In the genomic region with DNA sequence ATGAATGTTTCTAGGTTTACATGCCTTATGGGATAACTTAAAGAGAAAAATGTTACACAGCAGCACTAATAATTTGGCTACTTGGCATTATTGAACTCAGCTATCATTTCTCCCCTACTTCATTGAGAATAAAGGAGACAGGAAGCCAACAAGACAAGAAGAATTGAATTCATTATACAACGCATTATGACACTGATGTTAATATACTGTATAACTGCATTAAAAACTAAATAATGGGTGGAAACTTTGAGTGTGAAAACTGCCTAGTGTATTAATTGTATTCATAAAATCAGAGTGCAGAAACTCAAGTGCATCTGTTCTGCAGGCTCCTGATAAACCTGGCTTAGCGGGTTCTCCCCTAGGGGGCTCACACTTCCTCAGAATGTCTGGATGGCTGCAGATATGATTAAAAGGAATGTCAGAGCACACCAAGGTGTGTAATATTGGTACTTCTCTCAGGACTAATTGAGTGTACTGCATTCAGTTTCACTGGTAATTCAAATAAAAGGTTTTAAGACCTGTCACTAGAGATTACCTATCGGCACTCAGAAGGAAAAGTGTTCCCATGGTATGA, we compare ENCODE assay signal across 29 mouse cellular contexts.
DNase-seq lines count a peak whose midpoint lies in the region; ATAC-seq lines count a peak whose summit lies in the region.
"Had no signal": no experiment of that assay in that cellular context is flagged by ENCODE, and none has a peak within 500 bp of the region (broad histone marks: within the 10 kb centered on the region; RNA-seq: fewer than 3 reads in every experiment).

No protein-coding gene starts in this region.

- no peaks in the 10 kb centered on the region for H3K4me1 ChIP-seq in hindbrain, embryonic 14.5 days (replicated peaks; ENCODE audit: control insufficient read depth, insufficient read depth, low read length)
- no peaks in the 10 kb centered on the region for H3K4me1 ChIP-seq in hindbrain, embryonic 10.5 days (replicated peaks)
- no peaks in the 10 kb centered on the region for H3K4me1 ChIP-seq in midbrain, embryonic 14.5 days (ENCODE audit: control insufficient read depth, insufficient read depth, low read length)
- no peaks in the 10 kb centered on the region for H3K4me1 ChIP-seq in midbrain, embryonic 10.5 days
- H3K4me1 ChIP-seq in hindbrain, embryonic 16.5 days (ENCODE audit: control insufficient read depth, insufficient read depth, low read depth, low read length): no peaks in the 10 kb centered on the region
- H3K4me1 ChIP-seq in neural tube, embryonic 15.5 days: no peaks in the 10 kb centered on the region
- H3K4me1 ChIP-seq: heart, embryonic 13.5 days; intestine, embryonic 15.5 days; neural tube, embryonic 12.5 days had no signal

- H3K4me3 ChIP-seq in hindbrain, embryonic 14.5 days (replicated peaks; ENCODE audit: low read length): no peak overlapping the region
- H3K4me3 ChIP-seq in hindbrain, embryonic 10.5 days: no peak overlapping the region
- no peak overlapping the region for H3K4me3 ChIP-seq in midbrain, embryonic 14.5 days (replicated peaks; ENCODE audit: low read depth, low read length)
- no peak overlapping the region for H3K4me3 ChIP-seq in midbrain, embryonic 10.5 days
- H3K4me3 ChIP-seq in hindbrain, embryonic 16.5 days (ENCODE audit: low read length): no peak overlapping the region
- no peak overlapping the region for H3K4me3 ChIP-seq in neural tube, embryonic 15.5 days (replicated peaks)
- H3K4me3 ChIP-seq: erythroblast, embryonic 14.5 days; heart, embryonic 13.5 days; intestine, embryonic 15.5 days; neural tube, embryonic 12.5 days had no signal

- H3K9ac ChIP-seq in hindbrain, embryonic 14.5 days: no peak overlapping the region
- no peak overlapping the region for H3K9ac ChIP-seq in midbrain, embryonic 14.5 days (replicated peaks; ENCODE audit: low read length)
- no peak overlapping the region for H3K9ac ChIP-seq in hindbrain, embryonic 16.5 days (ENCODE audit: low read depth, low read length)
- no peak overlapping the region for H3K9ac ChIP-seq in neural tube, embryonic 15.5 days (replicated peaks)
- H3K9ac ChIP-seq: heart, embryonic 13.5 days; intestine, embryonic 15.5 days; liver, embryonic 14.5 days; neural tube, embryonic 12.5 days had no signal

- no peaks in the 10 kb centered on the region for H3K9me3 ChIP-seq in hindbrain, embryonic 14.5 days (ENCODE audit: control insufficient read depth, low read length)
- no peaks in the 10 kb centered on the region for H3K9me3 ChIP-seq in hindbrain, embryonic 10.5 days
- no peaks in the 10 kb centered on the region for H3K9me3 ChIP-seq in midbrain, embryonic 14.5 days (ENCODE audit: control insufficient read depth, low read length)
- H3K9me3 ChIP-seq in midbrain, embryonic 10.5 days (replicated peaks): no peaks in the 10 kb centered on the region
- H3K9me3 ChIP-seq in hindbrain, embryonic 16.5 days (ENCODE audit: control insufficient read depth, low read length): no peaks in the 10 kb centered on the region
- H3K9me3 ChIP-seq in neural tube, embryonic 15.5 days (replicated peaks): no peaks in the 10 kb centered on the region
- H3K9me3 ChIP-seq: heart, embryonic 13.5 days; intestine, embryonic 15.5 days; neural tube, embryonic 12.5 days had no signal

- WGBS in hindbrain, embryonic 14.5 days: 79% methylated on average over 3 of the region's 3 CpGs
- 94% methylated on average over 3 of the region's 3 CpGs for WGBS in hindbrain, embryonic 10.5 days
- WGBS in midbrain, embryonic 14.5 days: 73% methylated on average over 3 of the region's 3 CpGs
- 85% methylated on average over 3 of the region's 3 CpGs for whole genome bisulfite sequencing in midbrain, embryonic 10.5 days
- 74% methylated on average over 3 of the region's 3 CpGs for WGBS in hindbrain, embryonic 16.5 days
- 56% methylated on average over 3 of the region's 3 CpGs for WGBS in neural tube, embryonic 15.5 days

- DNase-seq in hindbrain, embryonic 14.5 days (ENCODE audit: low spot score): peak; percentile 38
- DNase-seq in hindbrain, embryonic 10.5 days (ENCODE audit: low spot score): no peak
- peak; percentile 45 for DNase-seq in midbrain, embryonic 14.5 days
- no peak for DNase-seq in midbrain, embryonic 10.5 days (ENCODE audit: low spot score)
- DNase-seq in kidney, postnatal 14 days: no peak
- DNase-seq in cerebellum, adult 11-12 months: no peak
- DNase-seq: adrenal gland, postnatal 10 days; cerebellum, adult 18-20 months; gastrocnemius, postnatal 10 days; heart, postnatal 10 days; kidney, adult 8-10 months; liver; lung, adult 2 months; lung, postnatal 10 days; right cerebral cortex, adult 18-20 months; spleen, adult 18-20 months; thymus, adult 18-20 months; thymus, postnatal 25 days had no signal

- no peak overlapping the region for H3K27ac ChIP-seq in hindbrain, embryonic 14.5 days
- H3K27ac ChIP-seq in hindbrain, embryonic 10.5 days: no peak overlapping the region
- H3K27ac ChIP-seq in midbrain, embryonic 14.5 days (replicated peaks; ENCODE audit: low read depth, low read length): no peak overlapping the region
- no peak overlapping the region for H3K27ac ChIP-seq in midbrain, embryonic 10.5 days (replicated peaks)
- no peak overlapping the region for H3K27ac ChIP-seq in hindbrain, embryonic 16.5 days (ENCODE audit: low read depth, low read length)
- H3K27ac ChIP-seq in neural tube, embryonic 15.5 days (replicated peaks): no peak overlapping the region
- H3K27ac ChIP-seq: heart, embryonic 13.5 days; intestine, embryonic 15.5 days; kidney, postnatal 0 days; liver, embryonic 14.5 days; macrophage; neural tube, embryonic 12.5 days; stomach, postnatal 0 days had no signal

- no peaks in the 10 kb centered on the region for H3K27me3 ChIP-seq in hindbrain, embryonic 14.5 days (ENCODE audit: control insufficient read depth, insufficient read depth, low read length)
- no peaks in the 10 kb centered on the region for H3K27me3 ChIP-seq in hindbrain, embryonic 10.5 days (ENCODE audit: insufficient read depth, poor library complexity, severe bottlenecking)
- no peaks in the 10 kb centered on the region for H3K27me3 ChIP-seq in midbrain, embryonic 14.5 days (ENCODE audit: control insufficient read depth, insufficient read depth, low read length)
- H3K27me3 ChIP-seq in midbrain, embryonic 10.5 days (ENCODE audit: low read depth, poor library complexity, severe bottlenecking): no peaks in the 10 kb centered on the region
- H3K27me3 ChIP-seq in hindbrain, embryonic 16.5 days (replicated peaks; ENCODE audit: control insufficient read depth, insufficient read depth, low read length): no peaks in the 10 kb centered on the region
- H3K27me3 ChIP-seq in neural tube, embryonic 15.5 days (replicated peaks): no peaks in the 10 kb centered on the region
- H3K27me3 ChIP-seq: heart, embryonic 13.5 days; intestine, embryonic 15.5 days; neural tube, embryonic 12.5 days; Patski had no signal

- no peaks in the 10 kb centered on the region for H3K36me3 ChIP-seq in hindbrain, embryonic 14.5 days (replicated peaks; ENCODE audit: control insufficient read depth, insufficient read depth)
- no peaks in the 10 kb centered on the region for H3K36me3 ChIP-seq in hindbrain, embryonic 10.5 days
- H3K36me3 ChIP-seq in midbrain, embryonic 14.5 days (ENCODE audit: control insufficient read depth, insufficient read depth, low read length): no peaks in the 10 kb centered on the region
- H3K36me3 ChIP-seq in midbrain, embryonic 10.5 days: no peaks in the 10 kb centered on the region
- H3K36me3 ChIP-seq in hindbrain, embryonic 16.5 days (ENCODE audit: control insufficient read depth, insufficient read depth, low read length): no peaks in the 10 kb centered on the region
- no peaks in the 10 kb centered on the region for H3K36me3 ChIP-seq in neural tube, embryonic 15.5 days
- H3K36me3 ChIP-seq: heart, embryonic 13.5 days; intestine, embryonic 15.5 days; neural tube, embryonic 12.5 days had no signal

- no peak overlapping the region for H3K4me2 ChIP-seq in hindbrain, embryonic 14.5 days (replicated peaks)
- H3K4me2 ChIP-seq in midbrain, embryonic 14.5 days (ENCODE audit: low read length): no peak overlapping the region
- H3K4me2 ChIP-seq in hindbrain, embryonic 16.5 days (ENCODE audit: low read length): no peak overlapping the region
- H3K4me2 ChIP-seq in neural tube, embryonic 15.5 days: no peak overlapping the region
- H3K4me2 ChIP-seq: heart, embryonic 13.5 days; intestine, embryonic 15.5 days; neural tube, embryonic 12.5 days had no signal

- ATAC-seq in hindbrain, embryonic 14.5 days (ENCODE audit: low FRiP score): 0 out of 2 replicates have a peak, but pooled peaks have one; percentile 34
- no peak for ATAC-seq in midbrain, embryonic 14.5 days (ENCODE audit: low FRiP score, low TSS enrichment)
- peak; percentile 58 for ATAC-seq in hindbrain, embryonic 16.5 days
- peak; percentile 90 for ATAC-seq in neural tube, embryonic 15.5 days (ENCODE audit: low FRiP score)
- ATAC-seq: intestine, embryonic 15.5 days; Patski had no signal

Comparison
In these comparisons a context has a peak if more than half of its experiments do, and no peak if none do; other contexts are left out.
1. DNase-seq: peak in hindbrain, embryonic 14.5 days (single experiment) and midbrain, embryonic 14.5 days (single experiment); none in hindbrain, embryonic 10.5 days (single experiment), midbrain, embryonic 10.5 days (single experiment), kidney, postnatal 14 days (single experiment) and cerebellum, adult 11-12 months (single experiment).